Mouse (Mus musculus) NIH3T3 (cell line): ENCODE measurements around the gene Ryr3.

Experiments
- DNase-seq: peaks from one replicate; pipeline ENCODE4 v3.0.0-alpha.2; 2012; ENCODE audit warnings: low read depth

The Ryr3 gene

DNA sequence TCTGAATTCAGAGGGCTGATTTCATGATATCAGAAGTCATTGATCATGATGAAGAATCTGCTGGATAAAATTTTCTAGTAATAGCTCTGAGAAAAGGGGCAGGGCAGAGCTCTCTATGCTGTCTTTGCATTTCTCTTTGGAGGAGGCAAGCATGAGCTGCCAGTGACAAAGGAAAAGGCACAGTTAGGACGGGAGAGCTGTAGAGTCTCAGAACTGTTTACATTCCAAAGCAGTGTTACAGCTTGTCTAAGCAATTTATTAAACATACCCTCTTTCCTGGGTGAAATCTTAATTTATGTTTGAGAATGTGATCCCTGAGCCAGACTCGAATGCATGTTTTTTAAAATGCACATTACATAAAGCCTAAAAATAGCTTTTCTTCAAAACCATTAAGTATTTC lies 435.3 kb downstream of the Ryr3 start:
- no peak for DNase-seq

GRCm38 (mm10) chr2:112774762-112775161 lies 442.1 kb downstream of the Ryr3 start:
- DNase-seq, result peak; percentile 82

- DNase-seq, result peak; percentile 24
Measured at GRCm38 (mm10) chr2:112767665-112768064, 449.2 kb downstream of the Ryr3 start.

DNA sequence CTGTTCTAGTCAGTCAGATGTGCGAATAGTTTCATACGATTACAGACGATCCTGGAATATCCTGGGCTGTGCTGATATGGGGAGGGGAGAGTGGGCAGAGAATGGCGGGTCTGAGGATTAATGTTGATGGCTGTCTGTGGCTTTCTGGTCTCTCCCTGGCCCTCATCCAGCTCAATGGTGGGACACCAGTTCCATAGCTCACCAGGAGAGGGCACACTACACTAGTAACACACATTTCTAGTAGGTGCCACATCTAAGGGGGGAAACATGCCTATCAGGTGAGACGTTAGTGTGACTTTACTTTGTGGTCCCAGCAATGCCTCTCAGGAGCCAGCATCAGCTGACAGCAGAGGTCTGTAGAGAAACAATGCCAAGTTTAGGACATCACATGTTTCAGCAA lies 451.9 kb downstream of the Ryr3 start:
- peak; percentile 37 for DNase-seq

- DNase-seq, result no peak
Measured at GRCm38 (mm10) chr2:112764274-112764673, 452.6 kb downstream of the Ryr3 start.

DNA sequence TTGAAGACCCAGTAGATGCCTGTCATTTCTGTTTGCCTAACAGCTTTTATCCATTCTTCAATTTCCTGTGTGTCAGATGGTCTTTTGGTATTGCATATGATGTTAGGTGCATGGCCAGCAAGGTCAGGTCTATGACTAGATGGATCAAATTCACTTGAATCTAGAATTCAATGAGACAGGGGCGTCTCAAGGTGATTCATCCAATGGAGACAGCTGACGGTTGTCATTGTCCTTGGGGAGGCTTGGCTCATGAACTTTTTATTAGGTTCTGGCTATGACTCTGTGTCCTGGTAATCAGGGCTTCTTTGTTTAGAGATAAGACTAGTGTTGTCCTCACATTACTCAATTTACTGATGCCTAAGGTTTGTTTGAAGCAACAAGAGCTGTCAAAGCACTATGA lies 454.9 kb downstream of the Ryr3 start:
- DNase-seq, result no peak

- no peak for DNase-seq
Measured at GRCm38 (mm10) chr2:112761196-112761913, 455.5 kb downstream of the Ryr3 start.

DNA sequence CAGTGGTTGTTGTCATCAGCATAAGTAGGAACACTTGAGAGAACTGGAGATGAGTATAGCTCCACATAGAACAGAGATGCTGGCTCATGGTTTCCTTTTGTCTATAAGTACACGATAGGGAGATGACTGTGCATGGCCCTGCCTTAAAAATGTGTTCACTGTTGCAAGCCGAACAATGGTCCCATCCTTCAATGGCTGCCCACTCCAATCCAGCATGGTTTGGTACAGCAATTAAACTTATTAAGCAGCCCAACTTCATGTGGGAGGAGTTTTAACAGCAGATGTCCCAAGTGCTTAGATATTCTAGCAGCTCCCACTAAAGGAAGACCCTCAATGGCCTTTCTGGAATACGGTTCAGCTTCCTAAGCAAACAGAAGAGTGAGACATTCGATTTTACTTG lies 456.2 kb downstream of the Ryr3 start:
- no peak for DNase-seq

DNA sequence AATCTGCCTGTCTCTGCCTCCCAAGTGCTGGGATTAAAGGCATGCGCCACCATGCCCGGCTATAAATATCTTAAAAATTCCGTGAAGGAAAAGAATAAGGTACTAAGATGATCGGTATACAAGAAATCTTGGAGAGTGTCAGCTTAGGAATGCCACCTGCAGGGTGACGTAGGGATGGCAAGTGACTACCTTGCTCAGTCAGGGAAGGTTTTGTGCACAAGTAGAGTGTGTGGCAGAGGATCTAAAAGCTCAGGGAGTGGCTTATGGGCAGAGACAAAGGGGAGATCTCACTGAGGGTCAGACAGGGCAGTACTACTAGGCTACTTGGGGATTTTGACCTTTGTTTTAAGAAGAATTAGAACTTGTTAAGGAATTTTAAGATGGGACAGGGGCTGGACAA lies 457.2 kb downstream of the Ryr3 start:
- no peak for DNase-seq

DNA sequence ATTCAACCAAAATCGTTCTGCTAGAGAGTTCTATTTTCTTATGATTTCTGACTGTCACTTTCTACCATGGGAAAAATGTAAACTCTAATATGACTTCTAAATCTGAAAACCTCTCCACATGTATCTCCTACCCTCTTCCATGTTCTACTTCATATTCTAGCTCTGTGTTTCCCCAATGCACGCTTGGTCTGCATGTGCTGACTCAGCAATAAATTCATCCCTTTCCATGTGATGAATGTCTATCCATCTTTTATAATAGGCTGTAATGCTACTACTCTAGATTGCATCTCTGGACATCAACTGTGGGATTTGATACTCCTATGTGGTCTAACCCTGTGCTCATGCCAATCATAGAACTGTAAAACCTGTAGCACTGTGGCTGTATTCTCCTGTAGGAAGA lies 458.2 kb downstream of the Ryr3 start:
- no peak for DNase-seq

- DNase-seq, result no peak
Measured at GRCm38 (mm10) chr2:112753316-112753715, 463.6 kb downstream of the Ryr3 start.

- no peak for DNase-seq
Measured at GRCm38 (mm10) chr2:112751416-112751815, 465.5 kb downstream of the Ryr3 start.

DNA sequence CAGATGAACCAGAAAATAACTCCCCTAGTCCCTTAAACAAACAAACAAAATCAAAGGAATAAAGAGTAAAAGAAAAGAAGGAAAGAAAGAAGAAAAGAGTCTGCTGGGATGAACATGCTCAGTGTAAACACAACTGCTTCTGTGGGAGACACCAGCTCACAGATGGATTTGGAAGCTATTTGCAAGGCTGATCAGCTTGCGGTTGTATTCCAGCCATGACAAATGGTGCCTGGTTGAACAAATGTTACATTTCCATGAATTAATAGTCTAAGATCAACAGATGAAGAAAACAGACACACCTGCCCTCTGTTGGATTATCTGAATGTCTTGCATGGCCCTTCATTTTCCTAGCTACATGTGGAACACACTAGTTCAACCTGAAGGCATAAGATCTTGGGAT lies 468.4 kb downstream of the Ryr3 start:
- no peak for DNase-seq

- DNase-seq, result no peak
Measured at GRCm38 (mm10) chr2:112732942-112733341, 484.0 kb downstream of the Ryr3 start.

GRCm38 (mm10) chr2:112727842-112728241 lies 489.1 kb downstream of the Ryr3 start:
- DNase-seq, result no peak

GRCm38 (mm10) chr2:112721217-112721616 lies 495.7 kb downstream of the Ryr3 start:
- DNase-seq, result no peak

DNA sequence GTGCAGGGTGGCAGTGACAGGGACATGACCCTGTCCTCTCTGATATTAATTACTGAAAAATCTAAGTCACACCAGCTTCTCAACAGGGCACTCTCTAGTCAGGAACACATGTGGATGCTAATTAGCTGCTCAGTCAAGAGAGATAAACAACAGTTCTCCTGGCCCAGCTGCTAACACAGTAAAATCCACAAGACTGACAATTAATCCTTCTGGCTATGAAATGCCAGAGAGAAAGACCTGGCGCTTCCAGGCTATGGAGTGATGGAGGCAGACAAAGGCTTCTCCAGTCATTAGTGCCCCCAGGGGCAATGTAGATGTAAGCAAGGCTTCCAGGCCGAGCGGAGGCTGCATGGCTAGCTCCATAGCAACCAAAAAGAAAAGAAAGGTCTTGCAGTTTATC lies 496.2 kb downstream of the Ryr3 start:
- DNase-seq, result no peak

- DNase-seq, result no peak
Measured at GRCm38 (mm10) chr2:112714648-112715047, 502.2 kb downstream of the Ryr3 start.

DNA sequence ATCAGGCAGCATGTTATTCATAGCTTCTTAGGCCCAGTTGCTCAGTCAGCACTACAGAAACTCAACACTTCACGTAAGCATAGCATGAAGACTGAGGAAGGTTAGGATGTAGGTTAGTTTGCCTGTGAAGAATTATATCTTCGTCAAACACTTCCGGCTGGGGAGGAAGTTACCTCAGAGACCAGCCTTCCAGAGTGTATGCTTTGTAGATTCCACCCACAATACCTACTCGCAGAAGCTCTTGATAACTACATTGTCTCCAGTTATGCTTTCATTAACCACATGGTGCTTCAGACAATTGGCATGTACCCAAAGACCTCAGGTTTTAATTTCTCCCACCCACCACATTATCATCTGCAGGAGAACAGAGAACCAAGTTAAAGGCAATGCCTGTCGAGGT lies 535.1 kb downstream of the Ryr3 start:
- DNase-seq, result no peak

DNA sequence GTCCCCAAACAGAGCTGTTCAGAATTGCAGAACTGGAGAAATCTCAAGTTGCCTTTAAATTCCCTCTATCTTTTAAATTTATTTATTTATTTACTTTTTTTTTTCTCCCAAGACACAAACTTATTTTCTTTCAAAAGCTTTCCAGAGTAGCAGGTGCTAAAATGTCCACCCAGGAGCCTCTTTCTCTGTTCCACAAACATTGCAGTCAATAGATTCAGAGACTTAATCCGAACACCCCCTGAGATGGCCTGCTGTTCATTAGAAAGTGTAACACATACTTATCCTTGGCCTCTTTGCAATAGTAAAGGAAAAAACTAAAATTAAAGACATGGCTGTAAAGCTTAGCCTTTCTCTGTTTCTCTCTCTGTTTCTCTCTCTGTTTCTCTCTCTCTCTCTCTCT lies 539.6 kb downstream of the Ryr3 start:
- no peak for DNase-seq

DNA sequence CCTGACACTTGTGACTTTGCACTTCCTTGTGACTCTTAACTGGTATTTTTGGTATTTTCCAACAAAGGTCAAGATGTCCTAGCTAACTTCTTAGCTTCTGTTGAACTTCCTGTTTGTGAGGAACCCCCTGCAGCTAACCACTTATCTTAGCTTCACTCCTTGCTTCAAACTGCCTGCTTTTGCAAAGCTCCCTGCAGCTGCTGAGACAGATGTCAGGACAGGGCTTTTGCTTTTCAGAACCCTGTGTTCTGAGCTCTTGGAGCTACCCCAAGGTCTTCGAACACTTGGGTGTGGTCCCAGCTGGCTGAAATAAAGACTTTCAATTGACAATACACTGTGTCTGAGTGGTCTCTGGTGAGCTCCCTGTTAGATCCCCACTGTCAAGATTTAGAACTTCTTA lies 540.2 kb downstream of the Ryr3 start:
- no peak for DNase-seq

DNA sequence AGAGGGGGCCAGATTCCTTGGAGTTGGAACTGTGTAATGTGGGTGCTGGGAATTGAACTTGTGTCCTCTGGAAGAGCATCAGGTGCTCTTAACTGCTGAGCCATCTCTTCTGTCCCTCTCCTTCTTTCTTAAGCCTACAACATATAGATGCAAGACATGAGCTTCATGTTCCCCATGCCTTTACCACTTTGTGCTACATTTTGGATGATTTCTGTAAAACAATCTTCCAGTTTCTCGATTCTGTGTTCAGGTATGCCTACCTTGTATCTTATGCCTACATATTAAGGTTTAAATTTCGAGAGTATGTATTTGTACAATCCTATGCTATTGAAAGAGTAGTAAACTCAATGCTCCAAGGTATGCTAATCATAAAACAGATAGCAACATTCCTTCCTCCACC lies 540.7 kb downstream of the Ryr3 start:
- DNase-seq, result no peak

GRCm38 (mm10) chr2:112669461-112669860 lies 547.4 kb downstream of the Ryr3 start:
- no peak for DNase-seq

DNA sequence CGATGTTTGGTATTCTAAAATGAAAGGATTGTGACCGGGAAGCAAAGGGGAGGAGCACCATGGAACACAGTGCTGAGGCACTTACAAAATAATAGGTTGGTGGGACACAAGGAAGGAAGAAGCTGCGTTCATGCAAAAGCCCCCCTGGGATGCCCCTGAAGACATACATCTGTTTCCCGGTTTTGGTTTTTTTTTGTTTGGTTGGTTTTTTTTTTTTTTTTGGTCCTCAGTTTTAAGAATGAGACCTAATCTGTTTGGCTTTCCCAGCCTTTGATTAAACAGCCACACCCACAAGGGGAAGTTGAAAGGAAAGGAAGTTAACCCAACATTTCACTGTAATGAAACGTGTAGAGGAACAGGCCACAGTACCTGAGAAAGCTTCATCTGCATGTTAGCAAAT lies 560.8 kb downstream of the Ryr3 start:
- DNase-seq, result no peak

DNA sequence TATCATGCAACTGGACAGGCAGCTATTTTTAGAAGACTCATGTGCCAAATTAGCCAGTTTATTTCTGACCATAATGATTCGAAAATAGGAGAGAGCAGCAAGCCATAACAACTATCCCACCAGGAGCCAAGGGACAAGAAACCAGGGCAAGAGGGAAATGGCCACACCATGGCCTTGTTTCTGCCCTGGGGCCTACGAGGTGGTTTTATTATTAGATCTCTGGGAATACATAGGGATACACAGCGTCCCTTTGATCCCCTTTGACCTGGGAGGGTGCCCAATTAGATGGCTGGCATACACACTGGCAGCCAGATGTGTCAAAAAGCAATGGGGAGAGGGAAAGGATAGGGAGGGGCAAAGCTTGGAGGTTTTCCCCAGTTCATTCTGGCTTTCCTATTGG lies 563.1 kb downstream of the Ryr3 start:
- DNase-seq, result no peak
